Mouse (Mus musculus) brain, embryonic 18.5 days (tissue): Measurements from ENCODE around the gene Cyp4a30b.
"Not testable (repeated sequence)": the region's sequence is repeated elsewhere in the genome, so short reads cannot be mapped to it uniquely, and the experiment has no call there.

Experiments
- DNase-seq: peaks from one replicate; pipeline ENCODE4 v3.0.0-alpha.2; 2012; ENCODE audit warnings: low read depth, low spot score

The Cyp4a30b gene

GRCm38 (mm10) chr4:115452304-115452703 is at the start of gene Cyp4a30b:
Cyp4a30b (plus strand) TSS chr4:115452604.
- no peak for DNase-seq

- not testable (repeated sequence) for DNase-seq
These were observed 41.1 kb upstream of the Cyp4a30b start, which contains the start of gene Cyp4a12b for GRCm38 (mm10) chr4:115411324-115411723. Cyp4a12b (plus strand) TSS chr4:115411624.

- DNase-seq, result no peak
These were observed 1.7 kb upstream of the Cyp4a30b start for GRCm38 (mm10) chr4:115450577-115451137.

DNA sequence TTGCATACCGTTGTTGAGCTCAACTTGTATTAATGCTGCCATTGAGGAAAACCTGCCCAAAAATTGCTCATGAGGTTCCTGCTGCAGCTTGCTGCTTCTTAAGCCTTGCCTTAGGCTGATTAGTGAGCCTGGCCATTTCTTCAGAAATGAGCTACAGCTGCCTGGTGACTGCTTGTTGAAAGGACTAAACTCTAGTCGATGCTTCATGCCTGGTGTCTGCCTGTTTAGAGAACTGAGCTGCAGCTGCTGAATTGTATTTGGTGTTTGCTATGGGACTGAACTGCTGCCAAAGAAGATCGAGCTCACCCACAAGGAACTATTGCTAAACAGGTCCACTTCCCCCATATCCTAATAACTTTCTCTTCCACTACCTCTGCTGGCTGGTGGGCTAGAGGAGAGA is 21.2 kb downstream of the Cyp4a30b start:
- not testable (repeated sequence) for DNase-seq

DNA sequence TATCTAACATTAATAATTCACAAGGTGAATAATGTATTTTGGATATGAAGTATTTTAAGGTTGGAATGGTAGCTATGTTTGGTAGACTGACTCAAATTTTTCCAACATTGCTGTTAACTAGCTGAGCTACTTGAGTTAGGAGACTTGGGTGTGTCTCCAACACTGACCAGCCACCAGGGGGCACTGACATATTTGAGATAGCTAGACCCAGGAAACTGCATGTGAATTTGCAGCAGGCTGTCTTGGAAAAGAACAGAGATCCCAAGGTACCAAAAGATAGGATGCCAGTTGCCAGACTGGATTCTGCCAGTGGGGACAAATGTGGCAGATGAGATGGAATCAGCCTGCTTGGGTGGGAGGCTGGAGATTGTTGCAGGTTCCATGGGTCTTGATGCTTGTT is 23.6 kb downstream of the Cyp4a30b start:
- DNase-seq, result not testable (repeated sequence)

DNA sequence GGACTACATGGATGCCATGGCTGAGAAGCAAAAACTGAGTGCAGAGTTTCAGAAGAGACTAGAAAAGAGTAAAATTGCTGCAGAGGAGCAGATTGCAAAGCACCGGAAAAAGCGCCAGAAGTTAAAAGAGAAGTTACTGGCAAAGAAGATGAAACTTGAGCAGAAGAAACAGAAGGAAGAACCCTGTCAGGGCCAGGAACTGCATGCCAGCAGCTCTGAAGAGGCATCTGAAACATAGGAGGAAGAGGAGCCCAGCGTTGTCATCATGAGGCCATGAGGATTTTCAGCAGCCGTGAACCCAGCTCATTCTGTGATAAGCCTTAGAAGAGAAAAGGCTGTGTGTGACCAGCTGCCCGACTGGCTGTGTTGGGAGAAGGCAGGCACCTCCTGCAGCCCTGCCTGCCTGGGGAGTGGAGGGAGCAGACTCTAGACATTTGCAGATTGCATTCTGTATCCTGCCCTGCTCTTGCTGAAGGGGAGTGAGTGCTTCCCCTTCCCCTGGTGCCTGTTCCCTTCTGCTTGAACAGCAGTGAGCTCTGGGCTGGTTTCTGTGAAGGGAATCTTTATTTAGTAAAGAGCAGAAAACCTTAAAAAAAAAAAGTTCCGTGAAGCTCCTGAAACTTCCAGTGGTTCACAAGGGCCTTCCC is 28.7 kb downstream of the Cyp4a30b start:
- DNase-seq, result no peak

DNA sequence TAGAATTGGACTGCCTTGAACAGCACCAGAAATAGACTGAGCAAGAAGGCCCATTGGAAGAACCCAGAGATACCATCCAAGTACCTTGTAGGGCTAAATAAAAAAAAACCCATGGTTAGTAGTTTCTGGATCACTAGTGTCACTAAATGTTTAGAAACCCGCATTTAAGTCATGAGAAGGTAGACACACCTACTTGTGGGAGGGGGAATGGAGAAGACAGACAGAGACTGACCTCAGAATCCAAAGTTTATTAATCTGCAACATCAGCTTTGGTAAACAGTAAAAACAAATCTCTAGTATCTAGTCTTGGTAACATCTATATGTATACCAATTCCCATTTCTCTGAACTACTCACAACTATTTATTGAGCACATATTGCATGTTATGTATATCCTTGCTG is 43.6 kb downstream of the Cyp4a30b start, which contains the start of gene Cyp4a14:
Cyp4a14 (minus strand) TSS at position 142 of the 400 bp plus-strand sequence.
- DNase-seq, result no peak

GRCm38 (mm10) chr4:115497466-115497865 is 45.1 kb downstream of the Cyp4a30b start:
- DNase-seq, result no peak

DNA sequence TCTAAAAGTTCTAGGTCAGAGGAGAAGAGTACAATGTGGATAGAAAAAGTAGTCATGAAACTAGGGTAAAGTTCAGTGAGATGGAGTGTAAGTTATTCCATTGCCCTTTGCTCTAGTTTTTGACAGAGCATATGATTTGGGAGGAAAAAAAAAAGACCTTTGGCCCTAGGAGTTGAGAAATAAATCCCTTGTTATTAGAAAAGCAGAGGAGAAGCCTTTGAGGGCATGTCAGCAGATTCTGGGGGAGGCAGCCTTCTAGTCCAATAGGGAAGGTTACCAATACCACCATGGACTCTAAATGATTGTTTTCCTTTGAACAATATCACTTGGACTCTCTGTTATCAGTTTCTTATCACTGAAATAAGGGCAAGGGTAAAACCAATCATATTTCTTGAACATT is 61.6 kb downstream of the Cyp4a30b start:
- DNase-seq, result not testable (repeated sequence)

- DNase-seq, result not testable (repeated sequence)
These were observed 65.6 kb downstream of the Cyp4a30b start, which contains the start of gene Cyp4a10 for GRCm38 (mm10) chr4:115518000-115518399. Cyp4a10 (plus strand) TSS chr4:115518264.

- DNase-seq, result no peak
These were observed 67.0 kb downstream of the Cyp4a30b start for GRCm38 (mm10) chr4:115519444-115519843.
